Mouse (Mus musculus) heart, embryonic 12.5 days (tissue): ENCODE results near the gene Emc6. TPM values are rescaled to one million over a fixed set of nuclear protein-coding genes. Genes with fewer than 3 reads are reported as not detected.
A peak's percentile ranks its signal among the peaks of the same experiment; 100 is the strongest.

Experiments used
- ATAC-seq: fragments of 200-750 bp; cut with Nextera tagmentation; 2 replicates; pipeline ENCODE4 v1.8.0; 2017; ENCODE audit warnings: moderate TSS enrichment, moderate library complexity; ENCODE audit not compliant: insufficient number of reproducible peaks, low FRiP score
- H3K27ac ChIP-seq: fragments of 300-500 bp; sonication (generic); 2 replicates; pipeline ENCODE4 v1.5.1; 2016; ENCODE audit warnings: mild to moderate bottlenecking, moderate library complexity; ENCODE audit not compliant: poor library complexity, severe bottlenecking
- H3K27me3 ChIP-seq: fragments of 300-500 bp; sonication (generic); replicated peaks from 2 replicates; pipeline ENCODE4 v1.6.1; 2016; ENCODE audit warnings: mild to moderate bottlenecking, moderate library complexity
- H3K36me3 ChIP-seq: fragments of 300-500 bp; sonication (generic); 2 replicates; pipeline ENCODE4 v1.6.1; 2016; ENCODE audit warnings: mild to moderate bottlenecking, moderate library complexity
- H3K4me1 ChIP-seq: fragments of 300-500 bp; sonication (generic); replicated peaks from 2 replicates; pipeline ENCODE4 v1.6.1; 2016; ENCODE audit warnings: mild to moderate bottlenecking
- H3K4me2 ChIP-seq: fragments of 300-500 bp; sonication (generic); 2 replicates; pipeline ENCODE4 v1.6.1; 2016; ENCODE audit warnings: mild to moderate bottlenecking, moderate library complexity
- H3K4me3 ChIP-seq: fragments of 300-500 bp; sonication (generic); 2 replicates; pipeline ENCODE4 v1.5.1; 2016; ENCODE audit warnings: mild to moderate bottlenecking
- H3K9ac ChIP-seq: fragments of 300-500 bp; sonication (generic); 2 replicates; pipeline ENCODE4 v1.6.1; 2016; ENCODE audit warnings: mild to moderate bottlenecking, moderate library complexity
- H3K9me3 ChIP-seq: fragments of 300-500 bp; sonication (generic); replicated peaks from 2 replicates; pipeline ENCODE4 v1.6.1; 2016; ENCODE audit warnings: mild to moderate bottlenecking, moderate library complexity
- WGBS: fragments of 180-500 bp; shearing (Covaris S2); methylation state at CpG from one replicate; pipeline ENCODE4 v1.1.7; 2016; 5-methylcytosine and 5-hydroxymethylcytosine counted together
- polyA plus RNA-seq: library from polyadenylated mRNA; unstranded; fragments of >200 nt; fragmentation: Nextera tagmentation; extraction: Ambion mirVana; gene quantifications from 2 replicates; pipeline ENCODE4 v1.2.1, GENCODE M21; 2016

Emc6 gene
- polyA plus RNA-seq: 97.4 and 101 TPM in 2 replicates

DNA sequence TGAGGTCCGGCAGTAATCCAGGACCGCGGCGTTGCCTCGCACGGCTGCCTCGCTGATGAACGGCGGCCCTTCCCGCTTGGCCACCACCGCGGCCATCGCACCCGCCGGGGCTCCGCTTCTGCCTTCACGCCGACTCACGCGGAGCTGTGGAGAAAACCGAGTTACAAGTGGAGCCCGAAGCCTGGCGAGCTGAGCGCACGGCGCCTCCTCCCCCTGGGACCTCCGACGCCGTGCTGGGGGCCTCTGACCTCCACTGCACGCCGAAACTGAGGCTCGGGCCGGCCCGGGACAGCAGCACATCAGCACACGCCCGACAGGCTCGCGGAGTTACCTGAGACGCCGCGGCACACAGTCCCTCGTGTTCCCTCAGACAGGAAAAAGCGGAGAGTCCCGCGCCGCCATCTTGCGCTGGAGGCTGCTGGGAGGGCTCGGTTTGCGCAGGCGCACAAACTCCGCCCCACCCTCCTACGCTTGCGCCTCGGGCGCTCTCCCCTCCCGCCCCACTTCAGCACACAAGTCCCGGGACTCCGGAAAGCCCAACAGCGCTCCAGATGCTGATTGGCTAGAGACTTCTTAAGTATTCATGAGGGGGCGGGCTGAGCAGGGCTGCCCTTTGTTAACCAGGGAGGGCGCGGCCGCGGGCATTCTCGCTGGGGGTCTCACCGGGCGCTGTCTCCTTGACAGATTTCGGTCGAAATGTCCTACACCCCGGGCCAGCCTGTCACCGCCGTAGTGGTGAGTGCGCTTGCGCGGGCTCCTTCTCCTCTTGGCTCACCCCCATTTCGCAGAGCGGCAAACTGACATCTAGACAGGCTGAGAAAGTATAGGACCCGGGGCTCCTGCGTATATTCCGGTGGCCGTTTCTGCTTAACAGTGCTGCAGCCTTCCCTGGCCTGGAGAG, at the start of gene Emc6, which contains the start of gene Tax1bp3:
TSS of gene Emc6 (minus strand) at position 430 of the 901 bp plus-strand sequence.
TSS of gene Tax1bp3 (plus strand) at position 476 of the 901 bp plus-strand sequence.
- H3K27ac ChIP-seq: peak within 1 kb of the TSS; percentile 97

DNA sequence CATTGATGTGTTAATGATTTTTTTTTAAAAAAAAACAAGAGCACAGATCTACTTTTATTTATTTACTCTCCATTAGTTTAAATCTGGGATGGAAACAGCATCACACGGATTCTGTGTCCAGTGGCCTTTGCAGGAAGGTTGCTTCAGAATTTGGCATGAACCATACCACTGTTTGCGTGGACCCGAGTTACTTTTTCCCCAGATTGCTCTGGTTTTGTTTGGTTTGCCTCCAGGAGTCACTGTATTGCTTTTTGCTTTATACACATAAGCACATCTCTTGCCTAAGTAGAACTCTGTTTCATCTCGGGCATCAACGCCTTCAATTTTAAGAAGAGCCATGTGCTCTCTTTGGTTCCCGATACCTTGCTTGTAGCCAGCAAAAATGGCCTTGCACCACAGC, 49.0 kb upstream of the Emc6 start:
- no peak for ATAC-seq
- H3K4me2 ChIP-seq: no peak overlapping the region
- H3K9ac ChIP-seq: no peak overlapping the region
- H3K27me3 ChIP-seq: no peaks in the 10 kb centered on the region
- H3K36me3 ChIP-seq: no peaks in the 10 kb centered on the region
- H3K4me3 ChIP-seq: no peak overlapping the region
- 80% methylated on average over 6 of the region's 6 CpGs for WGBS
- H3K4me1 ChIP-seq: no peaks in the 10 kb centered on the region
- no peak overlapping the region for H3K27ac ChIP-seq
- H3K9me3 ChIP-seq: 0 out of 2 replicates have a peak, but pooled peaks cover 4% of the 10 kb centered on the region

More for the DNA sequence above, at the start of gene Emc6, which contains the start of gene Tax1bp3:
- H3K9me3 ChIP-seq: no peaks in the 10 kb centered on the region
- H3K4me3 ChIP-seq: peak within 1 kb of the TSS; percentile 95
- H3K4me2 ChIP-seq: peak within 1 kb of the TSS; percentile 95
- peak; percentile 97 for ATAC-seq
- H3K9ac ChIP-seq: peak within 1 kb of the TSS; percentile 98
- H3K4me1 ChIP-seq: peaks cover 36% of the 10 kb centered on the region
- no peaks in the 10 kb centered on the region for H3K27me3 ChIP-seq
- H3K36me3 ChIP-seq: peaks cover 28% of the 10 kb centered on the region
- under 1% methylated on average over 81 of the region's 81 CpGs for WGBS

DNA sequence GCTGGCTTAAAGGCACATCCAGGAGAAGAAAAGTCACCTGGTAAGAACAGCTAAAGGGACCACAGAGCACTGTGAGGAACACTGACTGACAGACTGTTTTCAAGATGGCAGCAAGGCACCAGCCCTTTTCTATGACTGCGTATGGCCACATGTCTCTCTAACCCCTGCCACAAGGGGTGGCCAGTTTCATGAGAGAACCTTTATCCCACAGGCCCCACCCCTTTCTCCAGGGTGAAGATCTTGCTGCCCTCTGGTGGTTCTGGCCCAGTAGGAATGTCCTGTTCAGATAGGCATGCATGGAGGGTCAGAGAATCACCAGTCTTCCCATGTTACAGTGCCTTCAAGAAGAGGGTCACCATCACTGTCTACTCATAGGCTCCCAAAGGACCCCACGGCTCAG, 47.1 kb upstream of the Emc6 start:
- H3K4me3 ChIP-seq: no peak overlapping the region
- ATAC-seq: no peak
- H3K27ac ChIP-seq: no peak overlapping the region
- no peaks in the 10 kb centered on the region for H3K27me3 ChIP-seq
- 68% methylated on average over 2 of the region's 2 CpGs for WGBS
- no peaks in the 10 kb centered on the region for H3K4me1 ChIP-seq
- no peaks in the 10 kb centered on the region for H3K36me3 ChIP-seq
- H3K4me2 ChIP-seq: no peak overlapping the region
- no peak overlapping the region for H3K9ac ChIP-seq
- peaks cover 2% of the 10 kb centered on the region; the same call in 1 of the 2 replicates for H3K9me3 ChIP-seq

DNA sequence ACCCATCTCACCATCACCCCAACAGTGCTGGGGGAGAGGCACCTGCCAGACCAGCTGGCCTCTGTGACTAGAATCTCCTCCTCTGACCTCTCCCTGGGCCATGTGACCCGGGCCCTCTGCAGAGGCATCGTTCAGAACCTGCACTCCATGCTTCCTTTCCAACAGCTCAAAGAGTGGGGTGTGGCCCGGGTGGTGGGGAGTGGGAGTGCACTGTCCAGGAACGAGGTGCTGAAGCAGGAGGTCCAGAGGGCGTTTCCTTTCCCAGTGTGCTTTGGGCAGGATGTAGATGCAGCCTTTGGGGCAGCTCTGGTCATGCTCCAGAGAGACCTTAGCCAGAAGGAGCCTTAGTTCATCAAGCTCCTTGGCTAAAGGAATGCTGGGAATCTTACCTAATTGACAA, 46.0 kb upstream of the Emc6 start:
- Histone ChIP-seq H3K4me1 (no peaks in the 10 kb centered on the region), H3K4me3 (no peak overlapping the region), H3K27me3 (no peaks in the 10 kb centered on the region), H3K36me3 (no peaks in the 10 kb centered on the region), H3K9me3 (no peaks in the 10 kb centered on the region; the same call in 1 of the 2 replicates), H3K9ac (no peak overlapping the region), H3K4me2 (no peak overlapping the region), H3K27ac (no peak overlapping the region)
- 28% methylated on average over 5 of the region's 5 CpGs for WGBS
- ATAC-seq: peak; percentile 33; the same call in 1 of the 2 replicates

DNA sequence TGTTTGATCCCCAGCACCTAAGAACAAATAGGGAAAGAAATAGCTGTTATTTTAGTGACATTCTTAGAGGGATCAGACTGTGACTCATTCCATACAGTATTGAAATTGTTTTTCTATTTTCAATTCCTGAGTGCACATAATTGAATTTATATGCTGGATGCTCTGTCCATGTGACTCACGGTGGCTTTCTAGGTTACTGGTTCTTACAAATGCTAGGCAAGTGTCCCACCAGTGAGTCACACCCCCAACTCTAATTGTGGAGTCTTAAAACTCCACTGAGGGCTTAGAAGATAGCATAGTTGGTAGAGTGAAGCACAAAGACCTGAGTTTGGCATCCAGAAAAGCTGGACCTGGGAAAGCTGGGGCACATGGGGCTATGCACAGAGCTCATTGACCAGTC, 43.8 kb upstream of the Emc6 start:
- Histone ChIP-seq H3K4me1 (no peaks in the 10 kb centered on the region), H3K9me3 (no peaks in the 10 kb centered on the region; the same call in 1 of the 2 replicates), H3K4me2 (no peak overlapping the region), H3K27ac (no peak overlapping the region), H3K9ac (no peak overlapping the region), H3K27me3 (no peaks in the 10 kb centered on the region), H3K4me3 (no peak overlapping the region), H3K36me3 (no peaks in the 10 kb centered on the region)
- ATAC-seq: no peak
- WGBS: 83% methylated on average over 1 of the region's 1 CpGs

DNA sequence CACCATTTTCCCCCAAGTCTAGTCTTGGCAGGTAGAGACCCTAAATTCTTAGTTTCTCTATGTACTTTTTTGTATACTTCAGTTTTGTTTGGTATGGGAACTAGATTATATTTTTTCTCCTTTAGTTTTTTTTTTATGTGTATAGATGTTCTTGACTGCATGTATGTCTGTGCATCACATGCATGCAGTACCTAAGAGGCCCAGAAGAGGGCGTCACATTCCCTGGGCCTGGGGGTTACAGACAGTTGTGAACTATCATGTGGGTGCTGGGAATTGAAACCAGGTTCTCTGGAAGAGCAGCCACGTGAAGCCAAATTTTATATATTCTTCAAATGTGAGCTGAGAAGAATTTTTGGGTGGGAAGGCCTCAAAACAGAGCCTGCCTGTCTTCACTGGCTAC, 42.8 kb upstream of the Emc6 start:
- peaks cover 6% of the 10 kb centered on the region; the same call in 1 of the 2 replicates for H3K27me3 ChIP-seq
- no peak for ATAC-seq
- H3K36me3 ChIP-seq: no peaks in the 10 kb centered on the region
- H3K9ac ChIP-seq: no peak overlapping the region
- no peaks in the 10 kb centered on the region for H3K4me1 ChIP-seq
- H3K4me3 ChIP-seq: no peak overlapping the region
- no peaks in the 10 kb centered on the region; the same call in 1 of the 2 replicates for H3K9me3 ChIP-seq
- no peak overlapping the region for H3K4me2 ChIP-seq
- no peak overlapping the region for H3K27ac ChIP-seq
- WGBS: 40% methylated on average over 2 of the region's 2 CpGs

DNA sequence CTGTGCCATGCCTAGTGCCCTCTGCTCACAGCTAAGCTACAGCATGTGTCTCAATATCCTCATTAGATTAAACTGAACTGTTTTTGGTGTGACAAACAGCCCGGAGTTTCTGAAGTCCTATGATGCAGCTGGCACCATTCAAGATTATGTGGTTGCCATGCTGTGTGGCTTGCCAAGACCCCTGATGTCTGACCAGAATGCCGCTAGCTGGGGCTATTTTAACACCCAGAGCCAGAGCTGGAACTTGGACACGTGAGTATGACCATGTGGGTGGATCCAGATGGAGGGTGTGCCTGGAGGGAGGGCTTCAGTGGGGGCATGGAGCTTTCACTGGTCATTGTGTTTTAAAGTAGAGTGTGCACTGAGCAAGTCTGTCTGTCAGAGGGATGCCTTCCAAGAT, 37.1 kb upstream of the Emc6 start:
- no peak overlapping the region for H3K4me2 ChIP-seq
- H3K4me3 ChIP-seq: no peak overlapping the region
- no peaks in the 10 kb centered on the region for H3K9me3 ChIP-seq
- no peak overlapping the region for H3K9ac ChIP-seq
- no peak for ATAC-seq
- H3K36me3 ChIP-seq: no peaks in the 10 kb centered on the region
- H3K27ac ChIP-seq: no peak overlapping the region
- peaks cover 6% of the 10 kb centered on the region; the same call in 1 of the 2 replicates for H3K27me3 ChIP-seq
- no peaks in the 10 kb centered on the region for H3K4me1 ChIP-seq
- 65% methylated on average over 3 of the region's 3 CpGs for WGBS

DNA sequence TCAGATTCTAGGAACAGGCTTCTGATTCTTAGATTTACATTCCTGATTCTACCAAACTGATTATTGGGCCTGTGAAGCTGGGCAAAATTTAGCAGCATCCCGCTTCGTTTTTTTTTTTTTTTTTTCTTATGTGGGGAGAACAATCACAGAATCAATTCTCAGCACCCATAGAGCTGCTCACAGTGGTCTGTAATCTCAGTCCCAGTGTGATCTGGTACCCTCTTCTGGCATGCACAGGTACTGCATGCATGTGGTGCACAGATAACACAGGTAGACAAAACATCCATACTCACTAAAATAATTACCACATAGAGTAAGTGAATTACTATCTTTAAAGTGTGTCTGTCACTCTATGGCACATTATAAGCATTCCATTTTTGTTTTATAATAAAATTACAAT, 30.8 kb upstream of the Emc6 start:
- Histone ChIP-seq H3K4me2 (no peak overlapping the region), H3K9ac (no peak overlapping the region), H3K27me3 (no peaks in the 10 kb centered on the region), H3K36me3 (no peaks in the 10 kb centered on the region), H3K9me3 (no peaks in the 10 kb centered on the region), H3K27ac (no peak overlapping the region), H3K4me3 (no peak overlapping the region), H3K4me1 (no peaks in the 10 kb centered on the region)
- ATAC-seq: no peak
- WGBS: 69% methylated on average over 2 of the region's 2 CpGs

DNA sequence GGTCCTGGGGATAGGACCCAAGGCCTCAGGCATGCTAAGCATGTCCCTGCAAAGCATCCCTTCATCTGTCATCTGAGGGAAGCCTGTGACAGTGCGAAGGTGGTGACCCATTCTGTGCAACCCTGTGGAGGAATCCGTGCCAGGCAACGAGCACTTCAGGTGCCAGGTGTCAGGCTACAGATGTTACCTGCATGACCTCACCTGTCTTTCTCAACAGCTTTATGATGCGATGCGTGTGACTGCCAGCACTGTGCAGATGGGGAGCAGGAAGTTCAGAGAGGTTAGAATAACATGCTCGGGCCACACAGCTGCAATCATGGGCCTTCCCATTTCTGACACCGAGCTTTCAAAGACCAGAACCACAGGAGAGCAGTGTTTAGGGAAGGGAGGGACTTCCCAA, 28.4 kb upstream of the Emc6 start:
- Histone ChIP-seq H3K36me3 (no peaks in the 10 kb centered on the region), H3K4me2 (no peak overlapping the region), H3K27ac (no peak overlapping the region), H3K4me1 (no peaks in the 10 kb centered on the region), H3K9me3 (no peaks in the 10 kb centered on the region), H3K27me3 (no peaks in the 10 kb centered on the region), H3K4me3 (no peak overlapping the region), H3K9ac (no peak overlapping the region)
- 64% methylated on average over 7 of the region's 7 CpGs for WGBS
- no peak for ATAC-seq

DNA sequence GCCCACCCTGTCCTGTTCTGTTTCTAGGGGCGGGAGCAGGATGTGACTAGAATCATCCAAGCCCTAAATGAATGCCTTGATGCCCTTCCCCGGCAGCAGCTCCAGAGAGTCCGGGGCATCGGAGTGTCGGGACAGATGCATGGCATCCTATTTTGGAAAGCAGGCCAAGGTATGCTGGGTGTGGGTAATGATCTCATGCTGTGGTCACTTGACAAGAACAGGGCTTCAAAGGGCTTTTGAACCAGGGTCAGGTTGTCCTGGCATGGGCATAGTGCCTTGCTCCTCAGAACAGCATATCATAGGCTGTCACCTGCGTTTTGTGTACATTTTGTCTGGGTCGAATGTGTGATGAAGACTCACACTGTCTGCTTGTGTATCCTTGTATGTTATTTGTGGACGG, 27.1 kb upstream of the Emc6 start:
- WGBS: 79% methylated on average over 8 of the region's 8 CpGs
- H3K4me2 ChIP-seq: no peak overlapping the region
- H3K27me3 ChIP-seq: no peaks in the 10 kb centered on the region
- no peak overlapping the region for H3K9ac ChIP-seq
- H3K9me3 ChIP-seq: no peaks in the 10 kb centered on the region
- no peak overlapping the region for H3K27ac ChIP-seq
- H3K4me3 ChIP-seq: no peak overlapping the region
- no peaks in the 10 kb centered on the region for H3K36me3 ChIP-seq
- peaks cover 4% of the 10 kb centered on the region; the same call in 1 of the 2 replicates for H3K4me1 ChIP-seq
- ATAC-seq: no peak

DNA sequence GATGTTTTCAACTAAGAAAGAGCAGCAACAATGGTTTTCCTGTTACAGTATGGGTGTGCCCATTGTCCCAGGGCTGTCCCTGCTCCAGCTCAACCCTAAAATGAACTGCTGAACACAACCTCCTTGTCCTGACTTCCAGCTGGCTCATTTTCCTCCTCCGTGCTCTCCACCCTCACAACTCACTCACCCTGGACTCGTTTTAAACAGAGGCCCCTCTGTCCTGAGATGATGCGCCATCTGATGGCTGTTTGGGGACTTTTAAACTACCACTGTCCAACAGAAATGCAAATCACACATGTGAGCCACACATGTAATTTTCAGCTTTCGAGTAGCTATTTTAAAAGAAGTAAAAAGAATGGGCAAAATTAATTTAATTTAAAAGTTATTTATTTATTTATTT, 24.8 kb upstream of the Emc6 start:
- H3K27ac ChIP-seq: no peak overlapping the region
- H3K9ac ChIP-seq: no peak overlapping the region
- no peak overlapping the region for H3K4me3 ChIP-seq
- no peaks in the 10 kb centered on the region for H3K9me3 ChIP-seq
- no peaks in the 10 kb centered on the region for H3K27me3 ChIP-seq
- WGBS: 31% methylated on average over 4 of the region's 4 CpGs
- no peak overlapping the region for H3K4me2 ChIP-seq
- peaks cover 10% of the 10 kb centered on the region; the same call in 1 of the 2 replicates for H3K4me1 ChIP-seq
- no peaks in the 10 kb centered on the region for H3K36me3 ChIP-seq
- no peak for ATAC-seq
